Mouse (Mus musculus) neural tube, embryonic 14.5 days (tissue): ENCODE results near the gene Ehd3. TPM values are rescaled to one million over a fixed set of nuclear protein-coding genes. Genes with fewer than 3 reads are reported as not detected.

Source experiments
- ATAC-seq: fragments of 200-750 bp; cut with Nextera tagmentation; 2 replicates; pipeline ENCODE4 v1.8.0; 2017; ENCODE audit warnings: low read depth, mild to moderate bottlenecking, moderate TSS enrichment, moderate library complexity
- H3K27ac ChIP-seq: fragments of 300-500 bp; sonication (generic); 2 replicates; pipeline ENCODE4 v1.5.1; 2014; ENCODE audit warnings: low read depth, mild to moderate bottlenecking, control low read depth, low read length, moderate library complexity, mixed read lengths
- H3K27me3 ChIP-seq: fragments of 300-500 bp; sonication (generic); 2 replicates; pipeline ENCODE4 v1.6.1; 2014; ENCODE audit warnings: low read length; ENCODE audit not compliant: control insufficient read depth, insufficient read depth
- H3K36me3 ChIP-seq: fragments of 300-500 bp; sonication (generic); 2 replicates; pipeline ENCODE4 v1.6.1; 2014; ENCODE audit warnings: low read length, mixed read lengths; ENCODE audit not compliant: control insufficient read depth, insufficient read depth
- H3K4me1 ChIP-seq: fragments of 300-500 bp; sonication (generic); 2 replicates; pipeline ENCODE4 v1.6.1; 2014; ENCODE audit warnings: low read length; ENCODE audit not compliant: control insufficient read depth, insufficient read depth
- H3K4me2 ChIP-seq: fragments of 300-500 bp; sonication (generic); 2 replicates; pipeline ENCODE4 v1.6.1; 2014; ENCODE audit warnings: mild to moderate bottlenecking, low read depth, low read length, control low read depth
- H3K4me3 ChIP-seq: fragments of 300-500 bp; sonication (generic); 2 replicates; pipeline ENCODE4 v1.5.1; 2014; ENCODE audit warnings: low read depth, low read length, control low read depth, mixed read lengths
- H3K9ac ChIP-seq: fragments of 300-500 bp; sonication (generic); replicated peaks from 2 replicates; pipeline ENCODE4 v1.6.1; 2014; ENCODE audit warnings: low read depth, mild to moderate bottlenecking, control low read depth, low read length, mixed read lengths
- H3K9me3 ChIP-seq: fragments of 300-500 bp; sonication (generic); 2 replicates; pipeline ENCODE4 v1.6.1; 2016; ENCODE audit warnings: low read length; ENCODE audit not compliant: control insufficient read depth
- WGBS: fragments of 180-500 bp; shearing (Covaris S2); extraction: QIAGEN DNeasy Blood & Tissue Kit; methylation state at CpG from one replicate; pipeline ENCODE4 v1.1.7; 2014; 5-methylcytosine and 5-hydroxymethylcytosine counted together
- polyA plus RNA-seq: library from polyadenylated mRNA; unstranded; fragments of >200 nt; fragmentation: Nextera tagmentation; extraction: Ambion mirVana; gene quantifications from 2 replicates; pipeline ENCODE4 v1.2.1, GENCODE M21; 2014

Ehd3 gene
- polyA plus RNA-seq, 1 experiment from 2014 or later, result 25.4 TPM

- no peaks in the 10 kb centered on the region for H3K36me3 ChIP-seq
- H3K9me3 ChIP-seq, result no peaks in the 10 kb centered on the region
- no peak overlapping the region for H3K4me2 ChIP-seq
- WGBS, result 90% methylated on average over 5 of the region's 5 CpGs
- ATAC-seq, result no peak
- no peak overlapping the region for H3K27ac ChIP-seq
- H3K27me3 ChIP-seq, result no peaks in the 10 kb centered on the region
- no peak overlapping the region for H3K4me3 ChIP-seq
- no peak overlapping the region for H3K9ac ChIP-seq
- peaks cover 6% of the 10 kb centered on the region; the same call in 1 of the 2 replicates for H3K4me1 ChIP-seq
These were observed 3.3 kb downstream of the Ehd3 start for GRCm38 (mm10) chr17:73807211-73807610.

DNA sequence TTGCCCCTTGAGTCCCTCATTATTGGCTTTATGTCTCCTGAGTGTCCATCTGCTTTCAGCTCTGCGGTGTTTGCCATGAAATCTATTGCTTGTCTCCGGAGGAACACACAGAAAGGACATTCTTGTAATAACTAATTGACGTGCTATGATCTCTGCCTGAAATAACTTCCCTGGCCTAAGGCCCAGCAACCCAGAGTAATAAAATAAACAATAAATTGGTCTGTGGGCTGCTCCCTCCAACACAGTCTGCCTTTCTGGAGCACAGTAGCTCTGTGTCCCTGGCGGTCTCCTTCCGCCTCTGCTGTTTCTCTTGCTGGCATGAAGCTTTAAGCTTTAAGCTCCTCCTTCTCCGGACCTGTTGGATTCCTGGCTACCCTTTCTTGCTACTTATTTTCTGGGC is 4.5 kb downstream of the Ehd3 start:
- ATAC-seq, result no peak
- Histone ChIP-seq H3K27ac (no peak overlapping the region), H3K4me3 (no peak overlapping the region), H3K4me1 (peaks cover 6% of the 10 kb centered on the region; the same call in 1 of the 2 replicates), H3K27me3 (no peaks in the 10 kb centered on the region), H3K9me3 (no peaks in the 10 kb centered on the region), H3K9ac (no peak overlapping the region), H3K4me2 (no peak overlapping the region), H3K36me3 (no peaks in the 10 kb centered on the region)
- 56% methylated on average over 6 of the region's 6 CpGs for WGBS

- ATAC-seq, result no peak
- no peak overlapping the region for H3K9ac ChIP-seq
- H3K4me3 ChIP-seq, result no peak overlapping the region
- no peak overlapping the region for H3K27ac ChIP-seq
- no peaks in the 10 kb centered on the region for H3K36me3 ChIP-seq
- H3K4me1 ChIP-seq, result peaks cover 6% of the 10 kb centered on the region; the same call in 1 of the 2 replicates
- no peak overlapping the region for H3K4me2 ChIP-seq
- 79% methylated on average over 1 of the region's 1 CpGs for WGBS
- H3K9me3 ChIP-seq, result no peaks in the 10 kb centered on the region
- H3K27me3 ChIP-seq, result no peaks in the 10 kb centered on the region
These were observed 6.9 kb downstream of the Ehd3 start for GRCm38 (mm10) chr17:73810801-73811200.

- no peak overlapping the region for H3K4me2 ChIP-seq
These were observed 7.6 kb downstream of the Ehd3 start for GRCm38 (mm10) chr17:73811566-73811965.

GRCm38 (mm10) chr17:73813031-73813660 is 9.2 kb downstream of the Ehd3 start:
- Histone ChIP-seq H3K36me3 (no peaks in the 10 kb centered on the region), H3K4me2 (no peak overlapping the region), H3K9me3 (no peaks in the 10 kb centered on the region), H3K27ac (no peak overlapping the region), H3K4me1 (no peaks in the 10 kb centered on the region), H3K9ac (no peak overlapping the region), H3K4me3 (no peak overlapping the region), H3K27me3 (no peaks in the 10 kb centered on the region)
- ATAC-seq, result no peak
- 79% methylated on average over 8 of the region's 8 CpGs for WGBS

More at GRCm38 (mm10) chr17:73811566-73811965, 7.6 kb downstream of the Ehd3 start:
- Histone ChIP-seq H3K4me1 (no peaks in the 10 kb centered on the region; the same call in 1 of the 2 replicates), H3K27me3 (no peaks in the 10 kb centered on the region), H3K4me3 (no peak overlapping the region), H3K27ac (no peak overlapping the region), H3K9me3 (no peaks in the 10 kb centered on the region), H3K9ac (no peak overlapping the region), H3K36me3 (no peaks in the 10 kb centered on the region)
- WGBS, result 68% methylated on average over 5 of the region's 5 CpGs
- no peak for ATAC-seq

GRCm38 (mm10) chr17:73814500-73815190 is 10.7 kb downstream of the Ehd3 start:
- H3K4me3 ChIP-seq, result no peak overlapping the region
- no peak overlapping the region for H3K4me2 ChIP-seq
- H3K9me3 ChIP-seq, result no peaks in the 10 kb centered on the region
- H3K27ac ChIP-seq, result no peak overlapping the region
- no peak overlapping the region for H3K9ac ChIP-seq
- no peaks in the 10 kb centered on the region for H3K4me1 ChIP-seq
- H3K27me3 ChIP-seq, result no peaks in the 10 kb centered on the region
- no peaks in the 10 kb centered on the region for H3K36me3 ChIP-seq
- 85% methylated on average over 6 of the region's 6 CpGs for WGBS
- no peak for ATAC-seq

DNA sequence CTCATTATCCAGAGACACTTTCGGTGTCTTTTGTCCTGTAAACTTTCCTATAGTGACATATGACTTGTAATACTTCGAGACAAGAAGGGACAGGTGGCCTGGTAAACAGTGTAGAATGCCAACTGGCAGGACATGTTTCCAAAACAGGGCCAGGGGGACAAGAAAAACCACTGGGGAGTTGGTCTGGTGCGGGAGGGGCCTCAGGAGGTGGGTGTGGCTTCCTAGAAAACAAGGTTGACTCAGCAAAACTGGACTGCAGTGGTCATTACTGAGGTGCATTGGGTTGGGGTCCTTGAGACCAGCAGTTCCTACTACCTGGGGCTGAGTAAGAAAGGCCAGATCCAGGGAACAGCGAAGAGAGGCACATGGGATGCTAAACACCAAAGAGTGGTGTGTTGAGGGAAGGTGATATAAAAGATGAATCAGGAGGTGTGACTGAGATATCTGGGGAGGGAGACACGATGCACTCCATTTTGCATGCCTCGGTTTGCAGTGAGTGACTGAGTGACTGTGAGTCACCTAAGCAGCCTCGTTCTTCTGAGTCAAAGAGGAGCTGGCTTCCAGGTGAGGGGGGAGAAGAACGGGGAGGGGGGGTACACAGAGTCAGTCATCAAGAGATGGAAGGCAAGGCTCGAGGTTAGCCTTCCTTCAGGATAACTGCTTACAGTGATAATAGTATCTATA is 13.9 kb downstream of the Ehd3 start:
- Histone ChIP-seq H3K9me3 (no peaks in the 10 kb centered on the region), H3K4me1 (no peaks in the 10 kb centered on the region), H3K36me3 (no peaks in the 10 kb centered on the region), H3K9ac (no peak overlapping the region), H3K4me3 (no peak overlapping the region), H3K4me2 (no peak overlapping the region), H3K27me3 (no peaks in the 10 kb centered on the region), H3K27ac (no peak overlapping the region)
- whole genome bisulfite sequencing, result 90% methylated on average over 9 of the region's 9 CpGs
- no peak for ATAC-seq

DNA sequence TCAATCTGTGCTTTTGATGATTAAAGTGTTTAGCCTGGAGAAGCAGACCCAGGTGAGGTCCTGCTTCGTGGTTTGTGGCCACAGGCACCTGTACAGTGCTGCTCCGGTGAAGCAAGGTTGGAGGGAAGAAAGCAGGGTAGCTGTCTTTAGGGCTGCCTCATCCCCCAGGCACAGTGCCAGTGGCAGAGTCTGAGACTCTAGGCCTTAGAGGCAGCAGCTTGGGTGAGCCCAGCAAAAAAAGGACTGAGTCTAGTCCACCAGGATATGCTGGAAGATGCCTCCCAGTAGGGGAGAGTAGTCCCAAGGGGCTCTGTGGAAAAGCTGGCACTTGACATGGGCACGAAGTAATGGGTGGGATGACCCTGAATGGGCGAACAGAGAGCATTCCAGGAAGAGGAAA is 15.0 kb downstream of the Ehd3 start:
- Histone ChIP-seq H3K4me2 (no peak overlapping the region), H3K4me1 (peaks cover 4% of the 10 kb centered on the region; the same call in 1 of the 2 replicates), H3K36me3 (no peaks in the 10 kb centered on the region), H3K4me3 (no peak overlapping the region), H3K9ac (no peak overlapping the region), H3K27me3 (no peaks in the 10 kb centered on the region), H3K27ac (no peak overlapping the region), H3K9me3 (no peaks in the 10 kb centered on the region)
- 70% methylated on average over 4 of the region's 4 CpGs for WGBS
- no peak for ATAC-seq

GRCm38 (mm10) chr17:73820726-73821125 is 16.8 kb downstream of the Ehd3 start:
- H3K4me3 ChIP-seq, result no peak overlapping the region
- peaks cover 4% of the 10 kb centered on the region; the same call in 1 of the 2 replicates for H3K4me1 ChIP-seq
- 76% methylated on average over 4 of the region's 4 CpGs for WGBS
- H3K36me3 ChIP-seq, result no peaks in the 10 kb centered on the region
- no peak for ATAC-seq
- no peaks in the 10 kb centered on the region for H3K27me3 ChIP-seq
- H3K9me3 ChIP-seq, result no peaks in the 10 kb centered on the region
- no peak overlapping the region for H3K4me2 ChIP-seq
- H3K27ac ChIP-seq, result no peak overlapping the region
- H3K9ac ChIP-seq, result no peak overlapping the region
